Mouse (Mus musculus) heart, embryonic 16.5 days (tissue): ENCODE measurements around the gene Ccnd2. TPM values are rescaled to one million over a fixed set of nuclear protein-coding genes. Genes with fewer than 3 reads are reported as not detected.

Source experiments
- ATAC-seq: fragments of 200-750 bp; cut with Nextera tagmentation; replicated peaks from 2 replicates; pipeline ENCODE4 v1.8.0; 2017; ENCODE audit warnings: moderate number of reproducible peaks; ENCODE audit not compliant: insufficient read depth, low FRiP score; ENCODE audit errors: extremely low read depth
- H3K27ac ChIP-seq: fragments of 300-500 bp; sonication (generic); 2 replicates; pipeline ENCODE4 v1.5.1; 2014; ENCODE audit warnings: mild to moderate bottlenecking, low read length, control low read depth, moderate library complexity
- H3K27me3 ChIP-seq: fragments of 300-500 bp; sonication (generic); 2 replicates; pipeline ENCODE4 v1.6.1; 2014; ENCODE audit warnings: low read length, mixed read lengths; ENCODE audit not compliant: control insufficient read depth, insufficient read depth
- H3K36me3 ChIP-seq: fragments of 300-500 bp; sonication (generic); 2 replicates; pipeline ENCODE4 v1.6.1; 2014; ENCODE audit not compliant: control insufficient read depth, insufficient read depth
- H3K4me1 ChIP-seq: fragments of 300-500 bp; sonication (generic); 2 replicates; pipeline ENCODE4 v1.6.1; 2014; ENCODE audit warnings: low read length, mixed read lengths; ENCODE audit not compliant: control insufficient read depth, insufficient read depth
- H3K4me2 ChIP-seq: fragments of 300-500 bp; sonication (generic); 2 replicates; pipeline ENCODE4 v1.6.1; 2014; ENCODE audit warnings: low read depth, mild to moderate bottlenecking, control low read depth, low read length
- H3K4me3 ChIP-seq: fragments of 300-500 bp; sonication (generic); 2 replicates; pipeline ENCODE4 v1.5.1; 2014; ENCODE audit warnings: mild to moderate bottlenecking, control low read depth, low read length
- H3K9ac ChIP-seq: fragments of 300-500 bp; sonication (generic); 2 replicates; pipeline ENCODE4 v1.6.1; 2014; ENCODE audit warnings: low read length, control low read depth
- H3K9me3 ChIP-seq: fragments of 300-500 bp; sonication (generic); replicated peaks from 2 replicates; pipeline ENCODE4 v1.6.1; 2016; ENCODE audit warnings: low read length; ENCODE audit not compliant: control insufficient read depth
- WGBS: fragments of 180-500 bp; shearing (Covaris S2); extraction: QIAGEN DNeasy Blood & Tissue Kit; methylation state at CpG from one replicate; pipeline ENCODE4 v1.1.7; 2014; 5-methylcytosine and 5-hydroxymethylcytosine counted together
- polyA plus RNA-seq: library from polyadenylated mRNA; unstranded; fragments of >200 nt; fragmentation: Nextera tagmentation; extraction: Ambion mirVana; gene quantifications from 2 replicates; pipeline ENCODE4 v1.2.1, GENCODE M21; 2015

Ccnd2 gene
- polyA plus RNA-seq, 1 experiment from 2014 or later: 476 TPM

DNA sequence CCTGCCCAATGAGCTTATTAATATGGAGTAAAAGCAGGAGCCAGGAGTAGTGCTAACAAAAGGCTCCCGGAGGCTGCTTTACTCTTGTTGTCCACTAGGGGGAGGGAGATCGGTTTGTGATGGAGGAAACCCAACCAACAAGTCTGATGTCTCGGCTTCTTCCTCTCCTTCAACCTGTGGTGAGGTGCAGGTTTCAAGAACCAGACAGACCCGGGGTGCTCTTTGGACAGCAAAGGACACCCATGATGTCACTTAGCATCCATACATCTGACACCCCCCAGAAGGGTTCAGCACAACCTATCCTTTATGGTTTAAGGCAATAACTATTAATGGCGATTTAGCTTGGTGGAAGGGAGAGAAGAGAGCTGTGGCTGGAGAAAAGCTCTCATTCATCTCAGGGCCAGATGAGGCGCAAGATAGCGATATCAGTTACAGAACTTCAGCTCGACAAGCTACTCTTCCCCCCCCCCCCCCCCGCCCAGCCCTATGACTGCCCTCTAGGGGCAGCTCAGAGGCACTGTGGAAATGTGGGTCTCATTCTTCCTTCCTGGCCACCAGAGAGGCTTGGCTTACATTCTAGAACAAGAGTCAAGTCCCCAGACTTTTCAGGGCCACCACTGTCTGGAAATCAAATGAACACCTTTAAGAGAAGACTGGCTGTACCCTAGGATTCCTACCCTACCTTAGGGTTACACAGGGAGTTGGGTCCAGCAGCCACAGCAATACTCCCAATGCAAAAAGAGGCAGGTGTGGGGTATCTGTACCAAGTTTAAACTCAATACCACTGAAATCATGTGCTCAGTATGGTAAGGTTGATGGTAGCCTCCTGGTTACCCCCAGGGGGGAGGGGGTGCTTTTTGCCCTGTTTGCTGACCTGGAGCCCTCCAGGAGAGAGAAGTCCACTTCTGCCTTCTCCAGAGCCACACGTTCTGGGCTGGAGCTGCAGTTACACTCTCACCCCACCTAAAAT is 9.6 kb downstream of the Ccnd2 start:
- no peaks in the 10 kb centered on the region for H3K27me3 ChIP-seq
- peak; percentile 29; the same call in 1 of the 2 replicates for ATAC-seq
- no peaks in the 10 kb centered on the region for H3K9me3 ChIP-seq
- no peak overlapping the region for H3K4me3 ChIP-seq
- no peak overlapping the region for H3K9ac ChIP-seq
- peaks cover 12% of the 10 kb centered on the region for H3K4me1 ChIP-seq
- 0 out of 2 replicates have a peak overlapping the region, but pooled peaks have one; percentile 14 for H3K27ac ChIP-seq
- no peak overlapping the region for H3K4me2 ChIP-seq
- WGBS: 24% methylated on average over 9 of the region's 10 CpGs
- H3K36me3 ChIP-seq: peaks cover 53% of the 10 kb centered on the region

DNA sequence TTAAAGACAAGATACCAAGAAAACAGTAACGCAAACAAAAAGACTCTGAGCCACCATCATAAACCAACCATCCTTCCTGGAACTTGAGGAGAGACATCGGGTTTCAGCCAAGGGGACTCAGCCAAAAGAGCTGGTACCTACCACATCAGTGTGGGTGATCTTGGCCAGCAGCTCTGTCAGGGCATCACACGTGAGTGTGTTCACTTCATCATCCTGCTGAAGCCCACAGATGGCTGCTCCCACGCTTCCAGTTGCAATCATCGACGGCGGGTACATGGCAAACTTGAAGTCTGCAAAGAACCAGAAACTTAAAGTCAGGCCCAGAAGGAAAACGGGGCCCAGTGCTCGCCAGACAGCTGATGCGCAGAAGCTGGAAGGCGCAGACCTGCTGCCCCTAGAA is 13.0 kb downstream of the Ccnd2 start:
- H3K36me3 ChIP-seq: peaks cover 46% of the 10 kb centered on the region
- WGBS: 91% methylated on average over 11 of the region's 11 CpGs

GRCm38 (mm10) chr6:127133433-127134245 is 18.4 kb downstream of the Ccnd2 start:
- Histone ChIP-seq H3K4me1 (peaks cover 12% of the 10 kb centered on the region), H3K4me2 (no peak overlapping the region), H3K4me3 (no peak overlapping the region), H3K36me3 (peaks cover 47% of the 10 kb centered on the region), H3K27me3 (no peaks in the 10 kb centered on the region), H3K27ac (no peak overlapping the region), H3K9ac (no peak overlapping the region), H3K9me3 (no peaks in the 10 kb centered on the region)
- ATAC-seq: no peak
- WGBS: 60% methylated on average over 15 of the region's 16 CpGs

More for the DNA sequence above, 13.0 kb downstream of the Ccnd2 start:
- H3K4me1 ChIP-seq: peaks cover 12% of the 10 kb centered on the region
- ATAC-seq: no peak
- no peaks in the 10 kb centered on the region for H3K9me3 ChIP-seq
- no peaks in the 10 kb centered on the region for H3K27me3 ChIP-seq
- no peak overlapping the region for H3K4me2 ChIP-seq
- H3K27ac ChIP-seq: no peak overlapping the region
- no peak overlapping the region for H3K9ac ChIP-seq
- H3K4me3 ChIP-seq: no peak overlapping the region

GRCm38 (mm10) chr6:127132719-127133118 is 19.3 kb downstream of the Ccnd2 start:
- no peak overlapping the region for H3K4me3 ChIP-seq
- ATAC-seq: no peak
- H3K36me3 ChIP-seq: peaks cover 54% of the 10 kb centered on the region
- no peaks in the 10 kb centered on the region for H3K27me3 ChIP-seq
- H3K27ac ChIP-seq: no peak overlapping the region
- no peak overlapping the region for H3K9ac ChIP-seq
- no peak overlapping the region for H3K4me2 ChIP-seq
- H3K4me1 ChIP-seq: peaks cover 12% of the 10 kb centered on the region
- no peaks in the 10 kb centered on the region for H3K9me3 ChIP-seq
- WGBS: 63% methylated on average over 3 of the region's 3 CpGs

GRCm38 (mm10) chr6:127131946-127132345 is 20.0 kb downstream of the Ccnd2 start:
- H3K9me3 ChIP-seq: no peaks in the 10 kb centered on the region

DNA sequence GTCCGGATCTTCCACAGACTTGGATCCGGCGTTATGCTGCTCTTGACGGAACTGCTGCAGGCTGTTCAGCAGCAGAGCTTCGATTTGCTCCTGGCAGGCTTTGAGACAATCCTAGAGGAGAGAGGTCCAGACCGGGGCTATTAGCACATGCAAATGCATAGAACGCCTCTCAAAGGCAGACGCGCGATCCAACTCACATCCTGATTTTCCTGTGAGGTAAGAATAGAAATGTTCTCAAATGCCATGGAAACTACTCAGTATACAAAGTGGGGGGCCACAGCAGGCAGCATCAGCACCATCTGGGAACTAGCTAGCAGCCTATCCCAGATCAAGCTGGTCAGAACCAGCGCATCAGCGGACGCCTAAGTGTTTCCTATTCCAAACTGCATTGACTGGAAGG is 21.6 kb downstream of the Ccnd2 start:
- Histone ChIP-seq H3K27me3 (no peaks in the 10 kb centered on the region), H3K9ac (no peak overlapping the region), H3K36me3 (peaks cover 39% of the 10 kb centered on the region), H3K4me3 (no peak overlapping the region), H3K9me3 (no peaks in the 10 kb centered on the region), H3K4me1 (peaks cover 7% of the 10 kb centered on the region), H3K4me2 (no peak overlapping the region), H3K27ac (no peak overlapping the region)
- 79% methylated on average over 13 of the region's 13 CpGs for WGBS
- ATAC-seq: no peak

More at GRCm38 (mm10) chr6:127131946-127132345, 20.0 kb downstream of the Ccnd2 start:
- peaks cover 12% of the 10 kb centered on the region for H3K4me1 ChIP-seq
- H3K36me3 ChIP-seq: peaks cover 47% of the 10 kb centered on the region
- WGBS: 66% methylated on average over 3 of the region's 3 CpGs
- H3K4me2 ChIP-seq: no peak overlapping the region
- H3K9ac ChIP-seq: no peak overlapping the region
- no peak overlapping the region for H3K27ac ChIP-seq
- ATAC-seq: no peak
- no peak overlapping the region for H3K4me3 ChIP-seq
- H3K27me3 ChIP-seq: no peaks in the 10 kb centered on the region

- H3K27me3 ChIP-seq: no peaks in the 10 kb centered on the region
- H3K4me3 ChIP-seq: no peak overlapping the region
- H3K4me2 ChIP-seq: no peak overlapping the region
- H3K4me1 ChIP-seq: no peaks in the 10 kb centered on the region
- no peak for ATAC-seq
- H3K27ac ChIP-seq: no peak overlapping the region
- 92% methylated on average over 14 of the region's 14 CpGs for WGBS
- peaks cover 39% of the 10 kb centered on the region for H3K36me3 ChIP-seq
- H3K9ac ChIP-seq: no peak overlapping the region
- H3K9me3 ChIP-seq: no peaks in the 10 kb centered on the region
Measured at GRCm38 (mm10) chr6:127129659-127130058, 22.3 kb downstream of the Ccnd2 start.

- WGBS: 65% methylated on average over 7 of the region's 7 CpGs
- H3K4me1 ChIP-seq: no peaks in the 10 kb centered on the region
- H3K36me3 ChIP-seq: peaks cover 7% of the 10 kb centered on the region
- H3K4me3 ChIP-seq: no peak overlapping the region
- no peaks in the 10 kb centered on the region for H3K9me3 ChIP-seq
- H3K27ac ChIP-seq: no peak overlapping the region
- H3K4me2 ChIP-seq: no peak overlapping the region
- no peak overlapping the region for H3K9ac ChIP-seq
- no peak for ATAC-seq
- no peaks in the 10 kb centered on the region for H3K27me3 ChIP-seq
Measured at GRCm38 (mm10) chr6:127123506-127123905, 28.5 kb downstream of the Ccnd2 start.

GRCm38 (mm10) chr6:127122996-127123395 is 29.0 kb downstream of the Ccnd2 start:
- Histone ChIP-seq H3K27me3 (no peaks in the 10 kb centered on the region), H3K4me2 (no peak overlapping the region), H3K4me3 (no peak overlapping the region), H3K9ac (no peak overlapping the region), H3K27ac (no peak overlapping the region), H3K9me3 (no peaks in the 10 kb centered on the region), H3K36me3 (peaks cover 3% of the 10 kb centered on the region), H3K4me1 (no peaks in the 10 kb centered on the region)
- 79% methylated on average over 5 of the region's 5 CpGs for WGBS
- no peak for ATAC-seq
